Mouse (Mus musculus): ENCODE results near the gene Olfr1294.

Olfr1294 gene

GRCm38 (mm10) chr2:111540191-111540590, at the start of gene Olfr1294:
TSS of gene Olfr1294 (minus strand) at chr2:111540291.
- in situ Hi-C loops (cut with MboI, MseI): no loop called here

- in situ Hi-C loops (cut with MboI, MseI): no loop called here
Observed at GRCm38 (mm10) chr2:111569581-111569980, 29.5 kb upstream of the Olfr1294 start, which contains the start of gene Olfr1295. TSS of gene Olfr1295 (minus strand) at chr2:111569681.

- in situ Hi-C loops (cut with MboI, MseI): no loop called here
Observed at GRCm38 (mm10) chr2:111524903-111525302, 15.2 kb downstream of the Olfr1294 start, which contains the start of gene Olfr1293-ps. TSS of gene Olfr1293-ps (plus strand) at chr2:111525203.

DNA sequence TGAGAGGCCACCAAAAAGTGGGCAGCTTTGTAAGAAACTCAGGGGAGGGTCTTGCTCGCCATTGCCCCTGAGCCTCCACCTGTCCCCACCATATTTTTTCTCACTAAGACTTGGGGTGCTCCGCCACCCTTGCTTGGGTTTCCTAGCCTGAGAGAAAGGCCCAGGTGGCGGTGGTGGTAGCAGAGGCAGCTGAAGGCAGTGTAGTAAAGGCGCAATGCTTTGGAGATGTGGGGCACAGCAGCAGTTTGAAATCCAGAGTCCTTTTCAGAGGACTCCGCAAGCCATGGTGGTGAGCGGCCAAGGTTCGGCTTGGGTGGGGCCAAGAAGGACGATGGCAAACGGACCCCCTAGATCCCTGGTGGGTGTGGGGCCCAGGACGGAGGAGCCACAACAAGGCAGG, 22.6 kb downstream of the Olfr1294 start:
- in situ Hi-C loops (cut with MboI, MseI): no loop called here

DNA sequence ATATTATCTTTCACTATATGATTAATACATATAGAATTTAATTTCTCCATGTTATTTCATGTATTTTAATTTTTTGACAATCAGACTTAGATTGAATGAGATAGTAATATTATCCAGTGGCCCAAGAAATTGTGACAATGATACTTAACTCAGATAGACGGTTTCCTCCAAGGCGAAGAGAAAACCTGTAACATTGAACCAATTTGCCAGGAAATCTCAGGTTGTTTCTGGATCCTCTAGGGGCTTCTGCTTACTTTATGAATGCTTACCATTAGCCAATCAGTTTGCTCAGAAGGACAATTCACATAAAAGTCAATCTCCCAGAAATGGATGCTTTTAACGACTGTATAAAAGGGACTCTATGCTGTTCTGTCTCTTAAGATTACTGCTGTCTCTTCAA, 43.2 kb downstream of the Olfr1294 start, which contains the start of gene Olfr1291-ps1:
Olfr1291-ps1 (plus strand) TSS at position 301 of the 400 bp plus-strand sequence.
- in situ Hi-C loops (cut with MboI, MseI): no loop called here

DNA sequence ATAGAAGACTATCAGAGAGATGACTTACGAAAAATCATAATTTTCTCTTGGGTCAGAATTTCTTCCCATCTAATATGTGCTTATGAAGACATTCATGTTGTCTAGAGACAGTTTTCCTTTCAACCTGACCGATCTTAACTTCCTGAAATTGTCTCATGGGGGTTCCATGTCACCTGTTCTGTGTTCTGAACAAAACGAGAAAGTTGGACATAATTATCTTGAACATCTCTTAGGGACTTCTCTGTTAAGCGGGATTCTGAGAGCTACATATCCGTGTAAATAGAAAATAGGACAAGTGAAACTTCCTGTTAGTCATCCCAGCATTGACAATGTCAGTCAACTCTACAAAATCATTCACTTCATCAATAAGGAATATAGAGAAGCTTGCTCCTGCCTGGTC, 46.4 kb downstream of the Olfr1294 start, which contains the start of gene Olfr1290:
Olfr1290 (minus strand) TSS at position 101 of the 400 bp plus-strand sequence.
- in situ Hi-C loops (cut with MboI, MseI): no loop called here

Data from regulatory T cell (primary cell).